Mouse (Mus musculus) kidney, postnatal 0 days (tissue): ENCODE data around the gene Tra2a. TPM values are rescaled to one million over a fixed set of nuclear protein-coding genes. Genes with fewer than 3 reads are reported as not detected.

Experiments
- ATAC-seq: fragments of 200-750 bp; cut with Nextera tagmentation; replicated peaks from 2 replicates; pipeline ENCODE4 v1.8.0; 2017; ENCODE audit warnings: low read depth, moderate number of reproducible peaks, moderate TSS enrichment, moderate library complexity; ENCODE audit not compliant: low FRiP score
- DNase-seq: peaks from one replicate; pipeline ENCODE4 v3.0.0-alpha.2; 2016; ENCODE audit warnings: low spot score
- H3K27ac ChIP-seq: fragments of 300-500 bp; sonication (generic); 2 replicates; pipeline ENCODE4 v1.5.1; 2014; ENCODE audit warnings: mild to moderate bottlenecking
- H3K27me3 ChIP-seq: fragments of 300-500 bp; sonication (generic); 2 replicates; pipeline ENCODE4 v1.6.1; 2014; ENCODE audit warnings: low read length, mixed read lengths; ENCODE audit not compliant: insufficient read depth
- H3K36me3 ChIP-seq: fragments of 300-500 bp; sonication (generic); 2 replicates; pipeline ENCODE4 v1.6.1; 2014; ENCODE audit warnings: low read length, mixed read lengths; ENCODE audit not compliant: insufficient read depth
- H3K4me1 ChIP-seq: fragments of 300-500 bp; sonication (generic); replicated peaks from 2 replicates; pipeline ENCODE4 v1.6.1; 2014; ENCODE audit warnings: antibody characterized with exemption, low read length, mixed read lengths; ENCODE audit not compliant: insufficient read depth
- H3K4me2 ChIP-seq: fragments of 300-500 bp; sonication (generic); 2 replicates; pipeline ENCODE4 v1.6.1; 2014; ENCODE audit warnings: mild to moderate bottlenecking, low read length, moderate library complexity, mixed read lengths
- H3K4me3 ChIP-seq: fragments of 300-500 bp; sonication (generic); replicated peaks from 2 replicates; pipeline ENCODE4 v1.5.1; 2014; ENCODE audit warnings: low read depth, low read length
- H3K9ac ChIP-seq: fragments of 300-500 bp; sonication (generic); 2 replicates; pipeline ENCODE4 v1.6.1; 2014; ENCODE audit warnings: low read depth, low read length
- H3K9me3 ChIP-seq: fragments of 300-500 bp; sonication (generic); replicated peaks from 2 replicates; pipeline ENCODE4 v1.6.1; 2016; ENCODE audit warnings: low read length, inconsistent platforms, mixed read lengths
- CTCF ChIP-seq: IDR thresholded peaks from 2 replicates; pipeline ENCODE4 v1.5.1; 2016; ENCODE audit warnings: antibody characterized with exemption, low read depth, mild to moderate bottlenecking, moderate library complexity
- WGBS: fragments of 180-500 bp; shearing (Covaris S2); extraction: QIAGEN DNeasy Blood & Tissue Kit; methylation state at CpG from one replicate; pipeline ENCODE4 v1.1.7; 2014; 5-methylcytosine and 5-hydroxymethylcytosine counted together
- polyA plus RNA-seq: library from polyadenylated mRNA; unstranded; fragments of >200 nt; fragmentation: Nextera tagmentation; extraction: Ambion mirVana; gene quantifications from 2 replicates; pipeline ENCODE4 v1.2.1, GENCODE M21; 2015

Tra2a gene
- polyA plus RNA-seq, 1 experiment from 2014 or later, result 60.9 TPM

- Histone ChIP-seq H3K4me3 (peak overlapping the region; percentile 52), H3K27me3 (peaks cover 16% of the 10 kb centered on the region), H3K9me3 (no peaks in the 10 kb centered on the region), H3K4me1 (0 out of 2 replicates have a peak, but pooled peaks cover 11% of the 10 kb centered on the region), H3K36me3 (no peaks in the 10 kb centered on the region), H3K9ac (peak overlapping the region; percentile 41), H3K4me2 (peak overlapping the region; percentile 60), H3K27ac (peak overlapping the region; percentile 73; the same call in 1 of the 2 replicates)
- DNase-seq, result no peak
- no peak for TF ChIP-seq CTCF
- ATAC-seq, result no peak
- WGBS, result 13% methylated on average over 11 of the region's 11 CpGs
Measured at GRCm38 (mm10) chr6:49216811-49217542, 46.9 kb downstream of the Tra2a start.

- H3K36me3 ChIP-seq, result no peaks in the 10 kb centered on the region
- peak overlapping the region; percentile 96 for H3K4me2 ChIP-seq
- H3K9me3 ChIP-seq, result no peaks in the 10 kb centered on the region
- 8% methylated on average over 14 of the region's 14 CpGs for WGBS
- no peak for DNase-seq
- H3K27ac ChIP-seq, result peak overlapping the region; percentile 87
- H3K4me1 ChIP-seq, result peaks cover 12% of the 10 kb centered on the region; the same call in 1 of the 2 replicates
- H3K9ac ChIP-seq, result peak overlapping the region; percentile 81
- TF ChIP-seq CTCF, result no peak
- H3K4me3 ChIP-seq, result peak overlapping the region; percentile 74
- ATAC-seq, result no peak
- H3K27me3 ChIP-seq, result peaks cover 12% of the 10 kb centered on the region
Measured at GRCm38 (mm10) chr6:49215748-49216585, 47.9 kb downstream of the Tra2a start.

GRCm38 (mm10) chr6:49214928-49215747, 48.7 kb downstream of the Tra2a start, which contains the start of gene Igf2bp3:
Gene Igf2bp3, minus strand, starts transcription at chr6:49214957.
- WGBS, result under 1% methylated on average over 58 of the region's 68 CpGs
- Histone ChIP-seq H3K4me2 (peak within 1 kb of the TSS; percentile 96), H3K4me1 (peaks cover 18% of the 10 kb centered on the region), H3K36me3 (no peaks in the 10 kb centered on the region), H3K27ac (peak within 1 kb of the TSS; percentile 87), H3K27me3 (peaks cover 5% of the 10 kb centered on the region), H3K9ac (peak within 1 kb of the TSS; percentile 81), H3K9me3 (no peaks in the 10 kb centered on the region), H3K4me3 (peak within 1 kb of the TSS; percentile 74)
- DNase-seq, result peak; percentile 84
- no peak for TF ChIP-seq CTCF
- ATAC-seq, result peak; percentile 66

GRCm38 (mm10) chr6:49214086-49214927, 49.5 kb downstream of the Tra2a start:
- no peak for ATAC-seq
- peak overlapping the region; percentile 74 for H3K4me3 ChIP-seq
- H3K36me3 ChIP-seq, result no peaks in the 10 kb centered on the region
- H3K27ac ChIP-seq, result peak overlapping the region; percentile 87
- H3K9me3 ChIP-seq, result no peaks in the 10 kb centered on the region
- H3K27me3 ChIP-seq, result no peaks in the 10 kb centered on the region
- peak; percentile 85 for DNase-seq
- peak overlapping the region; percentile 96 for H3K4me2 ChIP-seq
- peak overlapping the region; percentile 81 for H3K9ac ChIP-seq
- no peak for TF ChIP-seq CTCF
- H3K4me1 ChIP-seq, result peaks cover 18% of the 10 kb centered on the region
- under 1% methylated on average over 68 of the region's 76 CpGs for WGBS

- Histone ChIP-seq H3K9me3 (no peaks in the 10 kb centered on the region), H3K27ac (peak overlapping the region; percentile 87), H3K4me1 (peaks cover 20% of the 10 kb centered on the region), H3K4me3 (peak overlapping the region; percentile 74), H3K4me2 (peak overlapping the region; percentile 96), H3K9ac (peak overlapping the region; percentile 81), H3K27me3 (no peaks in the 10 kb centered on the region), H3K36me3 (no peaks in the 10 kb centered on the region)
- TF ChIP-seq CTCF, result no peak
- DNase-seq, result peak; percentile 32
- WGBS, result under 1% methylated on average over 47 of the region's 50 CpGs
- peak; percentile 10; the same call in 1 of the 2 replicates for ATAC-seq
Measured at GRCm38 (mm10) chr6:49213581-49214085, 50.2 kb downstream of the Tra2a start.
